Mouse (Mus musculus) urinary bladder, adult 2 months (tissue): ENCODE results near the gene Faap20. TPM values are rescaled to one million over a fixed set of nuclear protein-coding genes. Genes with fewer than 3 reads are reported as not detected.

Experiments used
- DNase-seq: peaks from one replicate; pipeline ENCODE4 v3.0.0; 2022; ENCODE audit warnings: low spot score
- polyA plus RNA-seq: library from polyadenylated mRNA; depleted of rRNA; stranded (reverse); fragments of >200 nt; gene quantifications from 2 replicates; pipeline ENCODE4 v1.2.3, GENCODE M21; 2012

Faap20 gene
- polyA plus RNA-seq, 1 experiment = 51.8 TPM

DNA sequence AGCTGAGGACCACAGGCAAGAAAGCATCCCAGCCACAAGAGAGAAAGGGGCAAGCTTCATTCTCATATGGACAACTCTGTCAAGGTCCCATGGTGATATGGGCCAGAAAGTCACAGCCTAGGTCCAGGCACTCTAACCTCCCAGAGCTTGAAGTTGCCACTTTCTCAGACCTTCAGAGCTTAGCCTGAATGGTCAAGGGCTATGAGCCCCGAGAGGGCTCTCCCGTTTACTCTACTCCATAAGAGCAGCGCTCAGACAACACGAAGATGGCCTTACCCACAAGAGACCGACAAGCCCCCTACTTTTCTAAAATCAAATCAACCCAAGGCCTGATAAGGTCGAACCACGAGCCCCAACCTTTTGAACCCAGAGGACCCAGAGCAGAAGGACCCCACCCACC, 28.5 kb upstream of the Faap20 start:
- DNase-seq = no peak

- DNase-seq = peak; percentile 68
Observed at GRCm38 (mm10) chr4:155221599-155222551, 27.7 kb upstream of the Faap20 start.

DNA sequence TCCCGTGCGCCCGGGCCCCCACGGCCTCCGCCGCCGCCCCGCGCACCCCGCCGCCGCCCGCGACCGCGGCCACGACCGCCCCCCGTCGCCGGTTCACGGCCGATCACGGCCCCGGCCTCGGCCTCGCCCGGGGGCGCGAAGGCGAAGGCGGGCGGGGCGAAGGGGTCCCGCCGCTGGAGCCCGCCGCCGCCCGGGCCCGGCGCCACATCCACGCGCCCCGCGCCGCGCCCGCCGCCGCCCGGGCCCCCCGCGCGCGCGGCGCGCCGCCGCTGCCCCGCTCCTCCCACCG, 27.1 kb upstream of the Faap20 start, which contains the start of gene Ski:
TSS of gene Ski (minus strand) at position 41 of the 289 bp plus-strand sequence.
- DNase-seq = no peak

DNA sequence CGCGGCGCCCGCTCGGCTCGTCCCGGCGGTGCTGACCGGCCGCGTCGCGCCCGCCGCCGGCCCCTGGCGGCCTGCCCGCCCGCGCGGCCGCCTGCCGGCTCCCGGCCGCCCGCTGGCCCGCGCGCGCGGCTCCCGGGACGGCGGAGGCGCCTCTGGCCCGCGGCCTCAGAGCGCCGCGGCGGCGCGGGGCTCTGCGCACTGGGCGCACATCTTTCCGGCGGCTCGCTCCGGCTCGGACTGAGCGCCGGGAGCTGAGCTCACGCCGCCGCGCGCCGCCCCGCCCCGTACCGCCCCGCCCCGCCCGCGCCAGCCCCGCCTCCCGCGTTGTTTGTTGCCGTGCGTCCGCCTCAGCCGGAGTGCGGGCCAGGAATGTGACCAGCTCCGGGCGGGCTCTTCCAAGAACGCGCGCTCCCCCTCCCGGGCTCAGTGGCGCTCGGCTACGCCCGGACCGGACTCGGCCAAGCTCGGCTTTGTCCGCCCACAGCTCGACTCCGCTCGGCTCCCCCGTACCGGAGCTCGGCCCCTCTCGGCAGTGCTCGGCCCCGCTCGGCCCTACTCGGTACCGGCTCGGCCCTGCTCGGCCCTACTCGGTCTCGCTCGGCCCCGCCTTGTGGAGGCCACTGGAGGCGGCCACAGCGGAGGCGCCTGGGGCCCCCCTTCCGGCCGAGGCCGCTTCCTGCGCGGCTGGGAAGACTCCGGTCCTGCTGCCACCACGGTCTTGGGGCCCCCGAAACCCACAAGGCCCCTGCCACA, 26.6 kb upstream of the Faap20 start:
- peak; percentile 100 for DNase-seq

GRCm38 (mm10) chr4:155223594-155224528, 25.7 kb upstream of the Faap20 start:
- DNase-seq = no peak

- DNase-seq = no peak
Observed at GRCm38 (mm10) chr4:155225918-155226317, 23.7 kb upstream of the Faap20 start.

DNA sequence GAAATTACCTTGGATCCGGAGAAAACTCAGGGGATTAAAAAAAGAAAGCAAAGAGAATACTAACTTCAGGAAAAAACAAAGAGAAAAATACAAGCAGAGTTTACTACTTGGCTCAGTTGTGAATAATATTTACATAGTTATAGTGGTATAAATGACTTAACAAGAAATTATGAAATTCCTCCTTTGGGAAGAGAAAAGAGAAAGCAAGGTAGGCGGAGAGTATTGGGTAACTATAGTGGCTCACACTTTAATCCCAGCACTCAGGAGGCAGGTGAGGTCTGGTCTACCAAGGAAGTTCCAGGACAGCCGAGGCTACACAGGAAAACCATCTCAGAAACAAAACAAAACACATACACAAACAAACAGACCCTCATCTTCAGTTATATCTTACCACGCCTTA, 21.6 kb upstream of the Faap20 start:
- no peak for DNase-seq

- DNase-seq = no peak
Observed at GRCm38 (mm10) chr4:155228461-155228860, 21.1 kb upstream of the Faap20 start.

GRCm38 (mm10) chr4:155233878-155234277, 15.7 kb upstream of the Faap20 start:
- DNase-seq = no peak

GRCm38 (mm10) chr4:155234371-155235310, 15.0 kb upstream of the Faap20 start:
- DNase-seq = peak; percentile 23

GRCm38 (mm10) chr4:155235311-155236119, 14.1 kb upstream of the Faap20 start:
- DNase-seq = peak; percentile 62

DNA sequence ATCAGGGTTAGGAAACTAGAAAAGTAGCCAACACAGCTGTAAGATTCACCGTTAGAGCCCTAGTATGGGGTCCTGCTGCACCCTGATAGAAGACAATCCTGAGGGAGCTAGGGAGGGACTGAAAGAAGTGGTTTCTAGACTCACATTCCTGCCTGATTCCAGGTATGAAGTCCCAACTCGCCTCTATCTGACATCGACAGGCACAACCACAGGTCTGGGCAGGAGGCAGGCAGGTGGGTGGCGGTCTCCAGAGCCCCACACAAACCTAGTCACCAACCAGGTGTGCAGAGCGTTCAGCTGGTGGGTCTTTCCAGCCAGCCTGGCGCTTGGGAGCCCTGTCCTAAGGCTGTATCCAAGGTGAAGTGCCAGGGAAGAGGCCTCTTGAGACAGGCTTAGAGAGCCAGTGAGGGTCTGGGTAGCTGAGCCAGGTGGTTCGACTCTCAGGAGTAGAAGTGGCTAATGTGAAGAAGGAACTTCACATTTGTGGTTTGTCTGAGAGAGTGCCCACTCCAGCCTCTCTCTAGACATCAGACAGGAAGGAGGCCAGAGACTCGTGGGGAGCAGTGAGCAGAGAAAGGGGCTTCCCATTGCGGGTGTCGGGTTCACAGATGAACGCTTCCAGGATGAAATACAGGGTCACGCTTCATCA, 12.7 kb upstream of the Faap20 start:
- peak; percentile 18 for DNase-seq

DNA sequence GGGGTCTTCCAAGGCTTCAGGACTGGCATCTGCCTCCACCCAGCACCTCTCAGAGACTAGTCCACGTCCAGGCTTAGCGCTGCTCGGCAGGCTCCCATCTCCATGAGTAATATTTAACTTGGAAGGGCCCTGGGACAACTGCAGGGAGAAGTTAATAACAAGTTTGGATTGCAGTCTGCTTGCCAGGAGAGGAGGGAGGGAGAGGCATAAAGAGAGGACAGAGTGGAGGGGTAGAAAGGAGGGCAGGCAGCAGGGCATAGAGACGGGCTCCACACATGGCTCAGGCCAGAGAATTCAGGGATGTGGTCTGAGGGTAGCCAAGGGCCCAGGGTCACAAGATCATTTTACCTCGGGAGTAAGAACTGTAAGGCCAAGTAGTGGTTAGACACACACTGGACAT, 11.3 kb upstream of the Faap20 start:
- peak; percentile 24 for DNase-seq

DNA sequence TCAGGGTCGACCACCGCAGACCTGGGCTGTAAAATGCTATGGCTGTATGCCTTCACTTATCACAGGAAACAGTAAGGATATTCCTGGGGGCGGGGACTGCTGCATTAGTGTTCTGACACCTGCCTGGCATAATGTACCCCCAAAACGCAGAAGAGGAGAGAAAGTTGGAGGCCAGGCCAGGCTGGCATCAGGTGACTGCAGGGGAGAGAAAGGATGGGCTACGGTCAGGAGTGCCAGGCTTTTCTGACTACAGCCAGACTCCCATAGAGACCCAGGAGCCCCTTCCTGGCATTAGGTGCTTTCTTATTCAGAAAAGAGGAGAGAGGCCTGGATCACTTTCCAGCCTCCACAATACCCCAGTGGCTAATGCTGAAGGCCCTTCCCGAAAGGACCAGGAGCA, 10.1 kb upstream of the Faap20 start:
- no peak for DNase-seq

GRCm38 (mm10) chr4:155241789-155242188, 7.8 kb upstream of the Faap20 start:
- no peak for DNase-seq

DNA sequence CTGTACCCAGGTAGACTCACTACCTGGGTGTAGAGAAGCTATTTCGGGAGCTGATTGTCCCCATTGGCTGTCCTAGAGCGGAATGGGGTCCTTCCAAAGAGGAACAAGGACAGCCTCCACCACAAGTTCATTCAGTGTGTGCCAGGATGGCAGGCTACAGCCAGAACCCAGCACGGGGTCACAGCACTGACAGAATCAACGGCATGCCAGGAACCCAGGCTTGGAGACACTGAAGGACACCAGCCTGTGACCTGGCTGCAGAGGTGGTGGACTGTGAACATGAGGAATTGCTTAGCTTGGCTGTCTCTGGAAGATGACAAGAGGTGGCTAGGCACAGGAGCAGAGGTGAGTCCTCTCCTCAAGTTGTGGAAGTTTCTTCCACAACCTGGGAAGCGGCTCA, 7.3 kb upstream of the Faap20 start:
- no peak for DNase-seq

GRCm38 (mm10) chr4:155243233-155243632, 6.4 kb upstream of the Faap20 start:
- no peak for DNase-seq

GRCm38 (mm10) chr4:155245770-155246492, 3.7 kb upstream of the Faap20 start:
- DNase-seq = no peak

GRCm38 (mm10) chr4:155246691-155247105, 2.9 kb upstream of the Faap20 start:
- DNase-seq = no peak
